Mouse (Mus musculus) liver, postnatal 0 days (tissue): ENCODE measurements around the gene Kif7.

Source experiments
- CTCF ChIP-seq: sonication (generic); IDR thresholded peaks from 2 replicates; pipeline ENCODE4 v1.5.1; 2016; ENCODE audit warnings: antibody characterized with exemption, low read depth
- EP300 ChIP-seq: IDR thresholded peaks from 2 replicates; pipeline ENCODE4 v1.6.1; 2016; ENCODE audit warnings: antibody characterized with exemption, low read depth, mild to moderate bottlenecking

DNA sequence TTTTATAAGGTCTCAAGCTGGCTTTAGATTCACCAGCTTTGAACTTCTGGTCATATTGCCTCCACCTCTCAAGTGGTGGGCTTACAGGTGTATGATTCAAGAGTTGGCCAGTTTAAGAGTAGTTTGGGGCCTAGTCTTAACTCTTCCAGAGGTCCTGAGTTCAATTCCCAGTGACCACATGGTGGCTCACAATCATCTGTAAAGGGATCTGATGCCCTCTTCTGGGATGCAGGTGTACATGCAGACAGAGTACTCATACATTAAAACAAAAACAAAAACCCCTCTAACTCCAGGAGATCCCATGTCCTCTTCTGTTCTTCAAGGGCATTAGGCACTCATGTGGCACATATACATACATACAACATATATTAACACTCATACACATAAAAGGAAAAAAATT, 48.8 kb downstream of the Kif7 start:
- TF ChIP-seq CTCF (peak; percentile 24), EP300 (no peak)
